Mouse (Mus musculus): ENCODE data around the gene Krt16. TPM values are rescaled to one million over a fixed set of nuclear protein-coding genes. Genes with fewer than 3 reads are reported as not detected.

Gene Krt16
- total and polyA plus RNA-seq, 3 experiments: not detected

DNA sequence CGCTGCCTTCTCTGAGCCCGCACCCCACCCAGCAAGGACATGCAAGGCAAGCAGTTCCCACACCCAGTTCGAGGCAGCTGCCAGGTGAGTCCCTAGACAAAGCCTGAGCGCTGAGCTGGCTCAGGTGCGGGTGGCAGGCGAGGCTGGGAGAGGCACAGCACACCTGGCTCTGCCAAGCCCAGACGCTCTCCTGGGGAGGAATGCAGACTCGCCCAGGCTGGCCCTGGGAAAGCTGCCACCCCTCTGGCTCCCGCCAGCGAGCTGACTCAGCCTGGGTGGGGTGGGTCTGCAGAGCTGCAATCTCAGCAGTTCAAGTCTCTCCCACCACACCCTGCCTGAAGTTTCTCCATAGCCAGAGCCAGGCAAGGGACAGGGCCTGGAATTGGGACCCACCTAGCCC lies 38.3 kb upstream of the Krt16 start (continued):
- no peak for TF ChIP-seq MEF2A (IDR thresholded peaks at IDR 0.05; ENCODE audit: extremely low read depth, insufficient replicate concordance, low read depth, low read length, poor library complexity, severe bottlenecking)
- no peak for TF ChIP-seq CTCF (IDR thresholded peaks at IDR 0.05 in 2 of 3, conservative IDR thresholded peaks at IDR 0.05 in 1 of 3; ENCODE audit: control insufficient read depth in 1 of 3, insufficient read depth in 1 of 3, low read depth in 2 of 3, low read length in 3 of 3, poor library complexity in 1 of 3, severe bottlenecking in 1 of 3)
- TF ChIP-seq POLR2AphosphoS2 (IDR thresholded peaks at IDR 0.05; ENCODE audit: low read length): no peak

DNA sequence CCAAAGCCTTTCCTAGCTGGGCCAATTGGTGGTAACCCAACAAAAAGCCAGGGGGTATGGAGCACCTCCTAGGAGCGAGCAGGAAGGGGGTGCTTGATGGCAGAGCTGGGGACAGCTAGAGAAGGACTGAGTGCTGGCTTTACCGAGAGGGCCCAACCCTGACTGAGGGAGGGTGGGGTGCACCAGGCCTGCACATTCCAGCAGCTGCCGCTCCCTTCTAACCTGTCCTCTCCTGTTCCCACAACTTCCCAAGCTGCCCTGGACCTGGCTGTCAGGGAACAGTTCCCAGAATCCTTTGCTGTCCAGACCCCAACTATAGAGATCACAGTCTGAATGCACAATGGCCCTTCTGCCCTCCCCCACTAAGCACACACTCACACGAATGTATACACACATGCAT lies 36.3 kb upstream of the Krt16 start:
- no peak for DNase-seq (ENCODE audit: low read depth, low spot score)
- Histone ChIP-seq H3K27ac (ENCODE audit: control insufficient read depth, low read depth, low read length) (no peak overlapping the region), H3K9ac (ENCODE audit: control insufficient read depth, low read depth, low read length, poor library complexity, severe bottlenecking) (no peak overlapping the region), H3K4me1 (ENCODE audit: control insufficient read depth in 1 of 2, insufficient read depth in 2 of 2, low read length in 2 of 2) (no peaks in the 10 kb centered on the region), H3K27me3 (ENCODE audit: control insufficient read depth in 1 of 2, insufficient read depth in 2 of 2, low read length in 2 of 2) (peaks cover 1% of the 10 kb centered on the region in 2 experiments; a peak in 2 of 4 replicates), H3K4me3 (ENCODE audit: control insufficient read depth in 1 of 2, insufficient read depth in 1 of 2, low read depth in 2 of 2, low read length in 2 of 2) (no peak overlapping the region), H3K36me3 (ENCODE audit: control insufficient read depth in 1 of 2, insufficient read depth in 2 of 2, low read length in 2 of 2) (no peaks in the 10 kb centered on the region), H3K79me2 (ENCODE audit: control insufficient read depth, insufficient read depth, low read length, poor library complexity) (no peaks in the 10 kb centered on the region), H3K9me3 (replicated peaks; ENCODE audit: insufficient read depth, low read length) (no peaks in the 10 kb centered on the region)
- TF ChIP-seq MAZ (IDR thresholded peaks at IDR 0.05; ENCODE audit: low read depth, low read length) (no peak), ZNF384 (IDR thresholded peaks at IDR 0.05; ENCODE audit: low read depth, low read length) (no peak), POLR2AphosphoS2 (IDR thresholded peaks at IDR 0.05; ENCODE audit: low read length) (no peak), KAT2A (conservative IDR thresholded peaks at IDR 0.05; ENCODE audit: low read depth, low read length) (no peak), TAL1 (IDR thresholded peaks at IDR 0.05; ENCODE audit: low read length) (no peak), NRF1 (IDR thresholded peaks at IDR 0.05; ENCODE audit: insufficient read depth, low read depth, low read length, poor library complexity, severe bottlenecking) (no peak), JUND (IDR thresholded peaks at IDR 0.05; ENCODE audit: low read depth, low read length) (no peak), ELF1 (IDR thresholded peaks at IDR 0.05; ENCODE audit: low read depth, low read length) (no peak), ZKSCAN1 (IDR thresholded peaks at IDR 0.05; ENCODE audit: low read depth, low read length) (no peak), TBP (IDR thresholded peaks at IDR 0.05; ENCODE audit: low read depth, low read length) (no peak), ZMIZ1 (IDR thresholded peaks at IDR 0.05; ENCODE audit: low read depth, low read length) (no peak), CHD1 (IDR thresholded peaks at IDR 0.05; ENCODE audit: low read depth, low read length) (no peak), USF1 (IDR thresholded peaks at IDR 0.05; ENCODE audit: low read depth, low read length) (no peak), ETS1 (IDR thresholded peaks at IDR 0.05; ENCODE audit: low read depth, low read length) (no peak), BHLHE40 (IDR thresholded peaks at IDR 0.05; ENCODE audit: borderline replicate concordance, low read depth, low read length) (no peak)

DNA sequence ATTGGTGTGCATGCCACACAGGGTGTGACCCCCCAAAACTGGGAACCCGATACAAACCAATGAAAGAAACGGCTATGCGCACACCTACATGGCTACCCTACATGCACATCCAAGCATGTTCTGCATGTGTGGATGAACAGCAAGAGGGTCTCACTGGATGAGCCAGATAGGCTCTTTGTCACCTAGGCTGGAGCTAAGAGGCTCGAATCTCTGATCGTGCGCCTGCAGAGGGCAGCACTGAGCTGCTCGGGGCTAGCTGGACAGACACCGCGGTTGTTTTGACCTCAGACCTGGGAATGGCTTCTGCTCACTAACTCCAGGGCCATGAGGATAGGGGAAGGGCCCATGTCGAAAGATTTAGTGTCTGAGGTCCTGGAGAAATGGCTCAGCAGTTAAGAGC lies 33.8 kb upstream of the Krt16 start:
- Histone ChIP-seq H3K4me1 (ENCODE audit: control insufficient read depth in 1 of 2, insufficient read depth in 2 of 2, low read length in 2 of 2) (no peaks in the 10 kb centered on the region), H3K9ac (ENCODE audit: control insufficient read depth, low read depth, low read length, poor library complexity, severe bottlenecking) (no peak overlapping the region), H3K9me3 (replicated peaks; ENCODE audit: insufficient read depth, low read length) (no peaks in the 10 kb centered on the region), H3K27ac (ENCODE audit: control insufficient read depth, low read depth, low read length) (no peak overlapping the region), H3K4me3 (ENCODE audit: control insufficient read depth in 1 of 2, insufficient read depth in 1 of 2, low read depth in 2 of 2, low read length in 2 of 2) (no peak overlapping the region), H3K36me3 (ENCODE audit: control insufficient read depth in 1 of 2, insufficient read depth in 2 of 2, low read length in 2 of 2) (no peaks in the 10 kb centered on the region), H3K27me3 (ENCODE audit: control insufficient read depth in 1 of 2, insufficient read depth in 2 of 2, low read length in 2 of 2) (no peaks in the 10 kb centered on the region; a peak in 1 of 4 replicates), H3K79me2 (ENCODE audit: control insufficient read depth, insufficient read depth, low read length, poor library complexity) (no peaks in the 10 kb centered on the region)
- DNase-seq (ENCODE audit: low read depth, low spot score): peak; percentile 77
- TF ChIP-seq KAT2A (conservative IDR thresholded peaks at IDR 0.05; ENCODE audit: low read depth, low read length) (no peak), CHD1 (IDR thresholded peaks at IDR 0.05; ENCODE audit: low read depth, low read length) (no peak), ZMIZ1 (IDR thresholded peaks at IDR 0.05; ENCODE audit: low read depth, low read length) (no peak), SIN3A (IDR thresholded peaks at IDR 0.05; ENCODE audit: low read length) (no peak), RAD21 (IDR thresholded peaks at IDR 0.05; ENCODE audit: low read depth, low read length) (peak; percentile 15), EP300 (IDR thresholded peaks at IDR 0.05; ENCODE audit: low read depth in 1 of 2, low read length in 2 of 2) (no peak), NELFE (IDR thresholded peaks at IDR 0.05; ENCODE audit: low read depth, low read length) (no peak), MAX (IDR thresholded peaks at IDR 0.05; ENCODE audit: low read length) (no peak), ZNF384 (IDR thresholded peaks at IDR 0.05; ENCODE audit: low read depth, low read length) (no peak), MYB (IDR thresholded peaks at IDR 0.05; ENCODE audit: low read depth, low read length) (no peak), CTCF (IDR thresholded peaks at IDR 0.05 in 2 of 3, conservative IDR thresholded peaks at IDR 0.05 in 1 of 3; ENCODE audit: control insufficient read depth in 1 of 3, insufficient read depth in 1 of 3, low read depth in 2 of 3, low read length in 3 of 3, poor library complexity in 1 of 3, severe bottlenecking in 1 of 3) (peak; percentile 83 to 97 (median 90)), POLR2AphosphoS5 (IDR thresholded peaks at IDR 0.05; ENCODE audit: borderline replicate concordance, low read depth, low read length) (no peak), MEF2A (IDR thresholded peaks at IDR 0.05; ENCODE audit: extremely low read depth, insufficient replicate concordance, low read depth, low read length, poor library complexity, severe bottlenecking) (no peak), ETS1 (IDR thresholded peaks at IDR 0.05; ENCODE audit: low read depth, low read length) (no peak), MXI1 (IDR thresholded peaks at IDR 0.05; ENCODE audit: low read depth, low read length) (no peak), SMC3 (IDR thresholded peaks at IDR 0.05; ENCODE audit: low read depth, low read length) (peak; percentile 66), MYC (IDR thresholded peaks at IDR 0.05; ENCODE audit: low read depth, low read length) (no peak), MAFK (IDR thresholded peaks at IDR 0.05; ENCODE audit: borderline replicate concordance, low read depth, low read length) (no peak)
